Mouse (Mus musculus): ENCODE results near the gene Pum3.

Pum3 gene

DNA sequence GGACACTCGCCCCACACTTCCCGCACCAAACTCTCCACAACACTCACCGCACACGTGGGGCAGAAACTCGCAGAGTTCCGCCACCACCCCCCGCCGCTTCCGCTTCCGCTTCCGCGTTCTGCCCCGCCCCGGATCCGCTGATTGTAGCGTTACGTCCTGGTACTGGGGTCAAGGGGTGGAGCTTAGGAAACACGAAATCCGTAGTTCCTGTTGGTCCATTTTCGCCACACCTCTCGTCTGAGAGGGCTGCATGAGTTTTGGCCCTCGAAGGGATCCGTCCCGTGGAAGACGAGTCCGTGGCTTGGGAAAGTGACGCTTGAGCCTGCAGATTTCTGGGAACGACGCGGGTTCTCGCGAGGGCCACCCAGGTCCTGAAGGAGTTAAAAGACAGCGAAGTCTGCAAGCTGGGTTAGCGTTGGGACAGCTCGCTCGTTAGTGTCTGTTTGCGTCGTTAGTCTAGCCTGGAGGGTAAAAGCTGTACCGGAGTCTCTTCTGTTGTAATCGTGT, at the start of gene Pum3:
TSS of gene Pum3 (minus strand) at position 81 of the 507 bp plus-strand sequence.
- DNase-seq (ENCODE audit: low read depth): peak; percentile 99

DNA sequence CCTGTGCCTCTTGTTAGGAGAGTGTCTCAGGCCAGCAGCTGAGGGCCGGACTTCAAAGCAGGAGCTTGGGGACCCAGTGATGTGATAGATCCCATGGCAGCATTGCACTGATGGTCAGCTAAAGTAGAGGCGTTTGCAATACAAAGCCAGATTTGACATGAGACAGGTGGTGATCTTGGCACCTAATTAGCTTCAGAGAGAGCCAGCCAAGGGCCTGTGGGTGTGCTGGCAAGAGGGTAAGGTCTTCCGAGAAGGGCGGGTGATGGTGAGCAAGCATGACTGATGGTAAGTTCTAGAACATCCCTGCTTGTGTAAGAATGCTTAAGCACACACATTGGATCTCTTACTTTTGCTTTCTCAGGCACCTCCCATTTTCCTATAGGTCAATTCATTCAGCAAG, 37.1 kb upstream of the Pum3 start:
- no peak for DNase-seq (ENCODE audit: low read depth)

DNA sequence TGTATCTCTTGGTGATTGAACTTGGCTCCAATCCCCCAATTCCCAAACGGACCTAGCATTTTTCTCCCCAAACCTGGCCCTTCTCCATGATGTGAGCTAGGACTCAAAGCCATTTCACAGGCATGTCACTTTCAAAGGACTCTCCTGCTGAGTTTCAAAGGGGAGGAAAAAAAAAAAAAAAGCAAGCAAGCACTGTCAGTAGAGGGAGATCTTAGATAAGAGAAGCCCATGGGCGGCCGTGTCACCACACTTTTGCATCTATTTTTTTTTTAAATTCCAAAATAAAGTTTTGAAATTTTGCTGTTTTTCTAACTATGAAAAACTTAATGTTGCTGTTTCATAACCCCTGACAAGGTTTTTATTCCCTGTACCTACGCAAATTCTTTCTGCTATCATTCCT, 33.0 kb upstream of the Pum3 start:
- DNase-seq (ENCODE audit: low read depth): no peak

DNA sequence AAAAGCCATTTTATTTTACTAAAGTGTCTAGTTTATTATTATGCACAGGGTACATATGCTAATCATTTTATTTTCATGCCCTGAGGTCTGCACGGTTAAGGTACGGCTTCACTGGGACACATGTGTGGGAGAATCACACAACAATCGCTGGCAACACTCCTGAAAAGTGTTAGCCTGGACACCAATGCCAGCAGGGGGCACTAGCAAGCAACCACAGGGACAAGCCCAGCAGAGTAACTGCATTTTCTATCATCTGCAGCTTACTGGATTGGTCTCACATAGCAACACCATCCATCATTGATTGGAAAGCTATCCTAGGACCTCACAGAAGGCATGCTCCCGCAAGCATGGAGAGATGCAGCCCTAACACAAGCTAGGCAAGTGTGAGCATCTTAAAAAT, 20.8 kb upstream of the Pum3 start:
- peak; percentile 56 for DNase-seq (ENCODE audit: low read depth)

DNA sequence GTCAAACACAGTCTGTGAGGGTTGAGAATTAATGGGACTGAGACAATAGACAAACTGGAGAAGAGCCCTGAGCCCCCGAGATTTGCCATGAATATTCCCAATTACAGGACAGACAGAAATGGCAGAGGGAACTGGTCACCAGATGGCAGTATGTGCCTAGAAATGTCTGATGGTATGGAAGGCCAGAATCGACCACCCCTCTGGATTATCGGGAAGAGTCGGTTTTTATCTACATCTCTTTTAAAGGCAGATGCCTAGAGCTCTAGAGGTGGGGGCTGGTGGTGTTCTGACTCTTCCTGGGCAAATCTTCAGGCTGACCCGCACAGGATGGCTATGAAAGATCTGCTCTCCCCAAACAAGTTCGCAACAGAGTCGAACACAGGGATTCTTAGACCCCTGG, 17.9 kb upstream of the Pum3 start:
- no peak for DNase-seq (ENCODE audit: low read depth)

- DNase-seq (ENCODE audit: low read depth): no peak
These were observed 11.5 kb upstream of the Pum3 start for GRCm38 (mm10) chr19:27441106-27441505.

GRCm38 (mm10) chr19:27437982-27438652, 8.5 kb upstream of the Pum3 start:
- peak; percentile 11 for DNase-seq (ENCODE audit: low read depth)

DNA sequence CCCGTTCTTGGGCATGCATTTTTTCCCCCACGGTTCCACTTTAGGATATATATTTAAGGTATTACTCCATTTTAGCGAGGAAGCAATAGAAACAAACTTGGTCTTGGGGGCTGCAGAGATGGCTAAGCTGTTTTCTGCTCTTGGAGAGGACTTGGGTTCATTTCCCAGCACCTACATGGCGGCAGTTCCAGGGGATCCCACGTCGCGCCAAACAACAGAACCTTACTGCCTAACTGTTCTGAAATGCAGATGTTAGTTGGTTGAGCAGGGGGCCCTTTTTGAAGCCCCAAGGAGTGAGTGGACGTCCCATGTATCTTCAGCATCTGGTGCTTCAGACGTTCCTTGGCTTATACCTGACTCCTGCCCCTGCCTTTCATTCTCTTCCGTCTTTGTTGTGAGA, 781 bp upstream of the Pum3 start:
- DNase-seq (ENCODE audit: low read depth): no peak

DNA sequence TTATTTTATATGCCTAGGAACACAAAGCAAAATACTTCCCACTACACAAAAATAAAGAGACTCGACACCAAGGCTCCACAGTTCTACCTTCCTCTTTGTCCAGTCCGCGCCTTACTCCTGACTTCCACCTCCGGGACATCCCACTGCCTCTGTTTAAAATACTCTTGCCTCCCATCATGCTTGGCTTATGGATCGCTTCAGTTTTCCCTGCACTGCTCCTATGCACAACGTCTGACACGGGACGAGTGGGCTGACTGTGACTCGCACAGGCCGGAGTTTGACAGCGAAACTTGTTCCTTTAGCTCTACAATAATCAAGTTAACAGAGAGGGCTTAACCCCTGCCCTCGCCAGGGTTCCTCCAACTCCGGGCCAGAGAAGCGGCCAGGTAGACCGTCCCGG, 344 bp downstream of the Pum3 start:
- DNase-seq (ENCODE audit: low read depth): no peak

DNA sequence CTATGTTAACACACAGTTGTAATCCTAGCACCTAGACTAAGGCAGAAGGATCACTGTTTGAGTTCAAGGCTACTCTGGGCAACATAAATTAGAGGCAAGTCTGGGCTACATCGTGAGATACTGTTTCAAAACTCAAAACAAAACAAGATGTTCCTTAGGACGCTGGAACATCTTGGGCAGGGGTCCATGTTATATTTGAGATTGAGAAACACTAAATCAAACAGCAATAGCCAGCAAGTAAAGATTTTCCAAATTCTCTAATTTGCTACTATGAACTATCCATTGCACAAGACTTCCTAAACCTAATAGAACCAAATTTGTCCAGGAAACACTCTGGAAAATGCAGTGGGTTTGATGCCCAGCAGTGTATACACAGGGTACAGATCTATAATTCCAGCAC, 1.8 kb downstream of the Pum3 start:
- no peak for DNase-seq (ENCODE audit: low read depth)

DNA sequence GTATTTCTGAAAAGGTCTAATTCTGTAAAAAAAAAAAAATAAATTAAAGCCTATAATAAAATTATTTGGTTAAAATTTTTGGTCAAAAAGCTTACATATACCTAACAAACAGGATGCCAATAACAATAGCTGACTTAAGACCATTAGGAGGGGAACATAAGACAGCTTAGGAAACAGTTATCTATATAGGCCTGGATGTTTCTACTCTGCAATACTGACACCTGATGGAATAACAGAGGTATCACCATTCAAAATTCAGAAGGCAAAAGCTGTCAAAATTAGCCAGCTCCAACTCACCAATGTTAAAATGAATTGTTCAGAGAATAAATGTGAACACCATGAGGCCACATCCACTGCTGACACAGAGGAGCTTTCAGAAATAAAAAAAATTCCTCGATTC, 3.2 kb downstream of the Pum3 start:
- DNase-seq (ENCODE audit: low read depth): peak; percentile 59

DNA sequence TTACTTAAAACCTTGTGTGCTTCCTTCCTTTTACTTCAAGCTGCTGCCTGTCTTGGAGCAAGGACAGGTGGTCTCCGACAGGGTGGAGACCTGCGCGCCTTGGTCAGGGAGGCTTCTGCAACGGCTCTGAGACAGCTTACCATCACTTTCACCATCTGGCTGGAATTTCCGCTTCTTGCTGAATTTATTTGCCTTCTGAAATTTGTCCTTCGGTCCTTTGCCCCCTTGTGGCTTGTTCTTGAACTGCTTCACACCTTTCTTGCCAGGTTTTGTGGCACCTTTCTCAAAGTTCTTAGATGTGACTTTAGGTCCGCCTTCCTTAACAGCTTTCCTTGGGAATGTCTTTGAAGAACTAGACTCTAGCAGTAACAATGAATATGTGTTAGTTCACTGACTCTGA, 4.0 kb downstream of the Pum3 start:
- DNase-seq (ENCODE audit: low read depth): peak; percentile 25

DNA sequence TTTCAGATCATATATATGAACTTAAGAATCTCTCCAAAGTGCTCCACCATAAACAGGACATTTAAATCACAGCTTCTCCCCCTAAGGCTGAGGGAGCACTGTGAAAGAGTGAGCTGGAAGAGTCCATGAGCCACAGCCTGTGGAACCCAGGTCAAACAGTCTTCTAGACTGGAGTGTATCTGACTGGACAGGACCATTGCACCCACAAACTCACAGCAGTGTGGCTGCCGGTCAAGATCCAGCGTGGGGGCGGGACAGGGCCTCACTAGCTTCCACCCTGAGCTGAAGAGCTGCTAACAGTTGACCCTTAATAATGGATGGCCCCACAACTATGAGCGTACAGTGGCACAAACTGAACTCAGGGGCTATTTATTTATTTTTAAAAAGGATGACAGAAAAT, 12.2 kb downstream of the Pum3 start:
- no peak for DNase-seq (ENCODE audit: low read depth)

GRCm38 (mm10) chr19:27416569-27416968, 13.1 kb downstream of the Pum3 start:
- peak; percentile 26 for DNase-seq (ENCODE audit: low read depth)

- DNase-seq (ENCODE audit: low read depth): no peak
These were observed 18.3 kb downstream of the Pum3 start for GRCm38 (mm10) chr19:27411340-27411739.

- no peak for DNase-seq (ENCODE audit: low read depth)
These were observed 18.9 kb downstream of the Pum3 start for GRCm38 (mm10) chr19:27410751-27411150.

- no peak for DNase-seq (ENCODE audit: low read depth)
These were observed 19.8 kb downstream of the Pum3 start for GRCm38 (mm10) chr19:27409782-27410181.

DNA sequence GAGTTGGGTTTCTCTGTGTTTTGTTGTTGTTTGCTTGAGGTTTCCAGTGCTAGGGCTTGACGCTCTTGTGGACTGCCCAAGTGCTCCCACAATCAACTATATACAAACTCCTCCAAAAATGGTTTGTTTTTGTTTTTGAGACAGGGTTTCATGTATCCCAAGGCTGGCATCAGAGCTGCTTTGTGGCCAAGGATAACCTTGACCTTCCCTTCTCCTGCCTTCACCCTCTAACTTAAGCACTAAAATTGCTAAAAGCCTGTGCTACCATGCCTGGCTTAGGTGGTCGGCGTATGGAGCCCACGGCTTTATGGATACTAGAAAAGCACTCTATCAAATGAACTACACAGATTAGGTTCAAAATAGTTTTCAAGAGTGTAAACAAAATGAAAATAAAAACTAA, 20.4 kb downstream of the Pum3 start:
- DNase-seq (ENCODE audit: low read depth): no peak

- no peak for DNase-seq (ENCODE audit: low read depth)
These were observed 31.8 kb downstream of the Pum3 start for GRCm38 (mm10) chr19:27397797-27398196.

GRCm38 (mm10) chr19:27397223-27397622, 32.4 kb downstream of the Pum3 start:
- DNase-seq (ENCODE audit: low read depth): no peak

DNA sequence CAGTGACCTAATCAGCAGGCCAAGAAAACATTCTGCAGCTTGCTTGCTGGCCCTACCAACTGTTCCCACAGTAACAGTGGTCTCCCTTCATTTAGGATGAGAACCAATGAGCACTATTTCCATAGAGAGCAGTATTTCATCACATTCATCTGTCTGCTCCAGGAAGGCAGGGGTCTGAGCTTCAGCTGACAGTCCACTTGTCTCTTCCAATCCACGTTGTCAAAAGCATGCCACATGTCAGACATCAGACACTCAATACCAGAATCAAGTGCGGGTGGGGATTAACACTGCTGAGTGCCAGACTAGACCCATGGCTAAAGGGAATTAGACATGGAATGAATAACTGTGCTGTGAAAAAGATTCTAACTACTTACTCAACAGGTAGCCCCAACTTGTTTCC, 32.9 kb downstream of the Pum3 start:
- no peak for DNase-seq (ENCODE audit: low read depth)

DNA sequence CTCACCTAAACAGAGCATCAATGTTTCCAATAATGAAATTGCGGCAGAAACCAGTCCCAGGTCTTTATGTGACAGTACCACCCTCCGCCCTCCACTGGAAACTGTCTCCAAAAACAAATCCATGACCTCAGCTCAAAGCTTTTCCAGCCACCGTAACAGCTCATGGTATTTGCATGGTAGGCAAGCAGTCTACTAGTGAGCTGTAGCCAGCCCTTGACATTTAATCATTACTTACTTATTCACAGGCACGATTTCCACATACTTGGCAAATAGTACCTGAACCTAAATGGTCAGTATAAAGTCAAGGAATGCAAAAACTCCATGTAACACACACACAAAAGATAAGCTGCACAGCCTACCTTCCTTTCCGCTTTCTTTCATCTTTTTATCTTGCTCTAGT, 33.7 kb downstream of the Pum3 start:
- DNase-seq (ENCODE audit: low read depth): no peak

GRCm38 (mm10) chr19:27395481-27395880, 34.1 kb downstream of the Pum3 start:
- DNase-seq (ENCODE audit: low read depth): peak; percentile 20

- no peak for DNase-seq (ENCODE audit: low read depth)
These were observed 35.2 kb downstream of the Pum3 start for GRCm38 (mm10) chr19:27394341-27394990.

Data from 416B (cell line).